Mouse (Mus musculus) intestine, postnatal 0 days (tissue): ENCODE measurements around the gene Kcnq5. TPM values are rescaled to one million over a fixed set of nuclear protein-coding genes. Genes with fewer than 3 reads are reported as not detected.

Experiments used
- ATAC-seq: fragments of 200-750 bp; cut with Nextera tagmentation; 2 replicates; pipeline ENCODE4 v1.8.0; 2017; ENCODE audit warnings: mild to moderate bottlenecking, moderate TSS enrichment, moderate library complexity
- H3K27ac ChIP-seq: fragments of 300-500 bp; sonication (generic); 2 replicates; pipeline ENCODE4 v1.5.1; 2014; ENCODE audit warnings: mild to moderate bottlenecking, low read depth, low read length, moderate library complexity
- H3K27me3 ChIP-seq: fragments of 300-500 bp; sonication (generic); replicated peaks from 2 replicates; pipeline ENCODE4 v1.6.1; 2014; ENCODE audit warnings: low read length, mixed read lengths; ENCODE audit not compliant: control insufficient read depth, insufficient read depth
- H3K36me3 ChIP-seq: fragments of 300-500 bp; sonication (generic); 2 replicates; pipeline ENCODE4 v1.6.1; 2014; ENCODE audit warnings: mild to moderate bottlenecking, moderate library complexity; ENCODE audit not compliant: control insufficient read depth, insufficient read depth
- H3K4me1 ChIP-seq: fragments of 300-500 bp; sonication (generic); replicated peaks from 2 replicates; pipeline ENCODE4 v1.6.1; 2014; ENCODE audit warnings: antibody characterized with exemption, low read length, mixed read lengths; ENCODE audit not compliant: control insufficient read depth, insufficient read depth
- H3K4me2 ChIP-seq: fragments of 300-500 bp; sonication (generic); replicated peaks from 2 replicates; pipeline ENCODE4 v1.6.1; 2014; ENCODE audit warnings: low read depth, mild to moderate bottlenecking, moderate library complexity
- H3K4me3 ChIP-seq: fragments of 300-500 bp; sonication (generic); 2 replicates; pipeline ENCODE4 v1.5.1; 2014; ENCODE audit warnings: low read depth, low read length
- H3K9ac ChIP-seq: fragments of 300-500 bp; sonication (generic); 2 replicates; pipeline ENCODE4 v1.6.1; 2014; ENCODE audit warnings: mild to moderate bottlenecking, low read depth, low read length
- H3K9me3 ChIP-seq: fragments of 300-500 bp; sonication (generic); 2 replicates; pipeline ENCODE4 v1.6.1; 2016; ENCODE audit warnings: mixed run types; ENCODE audit not compliant: control insufficient read depth
- CTCF ChIP-seq: sonication (generic); IDR thresholded peaks from 2 replicates; pipeline ENCODE4 v1.5.1; 2016; ENCODE audit warnings: low read depth, mild to moderate bottlenecking, control low read depth, antibody characterized with exemption, moderate library complexity
- WGBS: fragments of 180-500 bp; shearing (Covaris S2); extraction: QIAGEN DNeasy Blood & Tissue Kit; methylation state at CpG from one replicate; pipeline ENCODE4 v1.1.7; 2014; 5-methylcytosine and 5-hydroxymethylcytosine counted together
- polyA plus RNA-seq: library from polyadenylated mRNA; unstranded; fragments of >200 nt; fragmentation: Nextera tagmentation; extraction: Ambion mirVana; gene quantifications from 2 replicates; pipeline ENCODE4 v1.2.1, GENCODE M21; 2015

Kcnq5 gene
- polyA plus RNA-seq, 1 experiment from 2014 or later, result 0.40 TPM

DNA sequence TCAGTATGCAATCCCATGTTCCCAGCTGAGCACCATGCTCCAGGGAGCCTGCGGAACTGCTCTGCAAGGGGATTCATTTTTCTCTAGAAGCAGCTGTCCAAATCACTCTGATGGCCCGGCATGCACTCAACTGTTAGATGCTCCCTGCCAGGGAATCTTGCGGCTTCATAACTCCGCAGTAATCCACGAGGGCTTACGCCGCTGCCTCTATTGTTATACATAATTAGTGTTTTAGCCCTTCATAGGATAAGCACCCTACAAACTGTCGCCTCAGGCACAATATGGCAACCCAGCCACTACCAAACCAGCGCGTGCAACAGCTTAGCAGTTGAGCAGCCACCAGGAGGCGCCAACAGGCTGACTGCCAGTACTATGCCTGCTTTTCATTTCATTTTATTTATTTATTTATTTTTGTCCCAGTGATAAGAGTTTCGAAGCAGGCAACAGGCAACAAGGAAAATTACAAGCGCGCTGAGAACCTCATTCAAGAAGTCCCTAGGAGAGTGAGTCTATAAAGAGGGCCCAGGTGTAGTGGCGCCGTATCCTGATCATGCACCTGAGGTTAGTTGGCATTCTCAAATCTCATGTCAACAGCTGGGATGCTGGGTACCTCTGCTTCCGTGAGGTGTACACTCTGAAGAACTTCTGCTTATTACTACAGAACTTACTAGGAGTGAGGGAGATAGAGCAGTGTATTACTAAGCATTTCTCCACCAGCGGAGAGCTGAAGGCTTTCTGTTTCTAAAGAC lies 500.6 kb downstream of the Kcnq5 start:
- H3K4me3 ChIP-seq, result no peak overlapping the region
- peak; percentile 72 for TF ChIP-seq CTCF
- no peak overlapping the region for H3K27ac ChIP-seq
- 69% methylated on average over 18 of the region's 18 CpGs for WGBS
- no peak overlapping the region for H3K9ac ChIP-seq
- H3K36me3 ChIP-seq, result no peaks in the 10 kb centered on the region
- ATAC-seq, result no peak
- H3K4me1 ChIP-seq, result no peaks in the 10 kb centered on the region
- H3K4me2 ChIP-seq, result no peak overlapping the region
- no peaks in the 10 kb centered on the region for H3K9me3 ChIP-seq
- no peaks in the 10 kb centered on the region for H3K27me3 ChIP-seq

DNA sequence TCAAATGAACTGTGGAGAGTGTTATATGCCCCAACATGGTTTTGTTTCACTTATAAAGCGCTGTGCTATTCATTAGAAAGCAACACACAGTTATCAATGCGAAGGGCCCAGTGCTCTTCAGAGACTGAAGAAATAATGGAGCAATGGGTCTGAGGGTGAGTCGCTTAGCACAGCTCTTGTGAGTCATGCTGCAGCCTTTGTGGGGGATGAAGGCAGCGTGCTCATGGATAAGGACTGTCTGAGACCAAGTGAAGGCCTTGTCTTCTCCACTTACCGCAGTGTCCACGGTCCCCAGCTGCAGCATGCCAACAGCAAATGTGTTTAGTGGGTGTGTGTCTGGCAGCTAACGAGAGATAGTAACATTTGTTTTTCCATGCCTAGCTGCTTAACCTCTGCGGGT lies 503.2 kb downstream of the Kcnq5 start:
- Histone ChIP-seq H3K4me1 (no peaks in the 10 kb centered on the region), H3K9me3 (no peaks in the 10 kb centered on the region), H3K27ac (no peak overlapping the region), H3K36me3 (no peaks in the 10 kb centered on the region), H3K9ac (no peak overlapping the region), H3K4me3 (no peak overlapping the region), H3K4me2 (no peak overlapping the region), H3K27me3 (no peaks in the 10 kb centered on the region)
- WGBS, result 78% methylated on average over 8 of the region's 8 CpGs
- TF ChIP-seq CTCF, result no peak
- ATAC-seq, result no peak

DNA sequence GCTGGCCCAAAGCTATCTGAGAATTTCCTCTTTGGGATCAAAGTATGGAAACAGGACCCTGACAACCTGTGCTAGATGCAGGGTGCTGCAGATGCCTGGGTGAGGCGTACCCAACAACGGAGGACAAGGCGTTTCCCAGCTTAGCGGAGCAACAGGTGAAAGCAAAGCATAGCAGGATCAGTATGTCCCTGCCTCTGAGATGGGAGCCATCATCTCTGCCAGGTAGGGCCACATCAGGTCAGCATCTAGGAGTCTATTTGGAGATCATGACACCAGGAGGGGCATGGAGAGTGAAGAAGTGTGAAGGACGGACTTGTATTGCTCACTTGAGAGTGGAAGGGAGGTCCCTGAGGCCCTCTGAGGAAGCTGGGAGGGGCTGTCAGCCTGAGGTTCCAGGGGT lies 505.8 kb downstream of the Kcnq5 start:
- TF ChIP-seq CTCF, result no peak
- WGBS, result 82% methylated on average over 5 of the region's 5 CpGs

DNA sequence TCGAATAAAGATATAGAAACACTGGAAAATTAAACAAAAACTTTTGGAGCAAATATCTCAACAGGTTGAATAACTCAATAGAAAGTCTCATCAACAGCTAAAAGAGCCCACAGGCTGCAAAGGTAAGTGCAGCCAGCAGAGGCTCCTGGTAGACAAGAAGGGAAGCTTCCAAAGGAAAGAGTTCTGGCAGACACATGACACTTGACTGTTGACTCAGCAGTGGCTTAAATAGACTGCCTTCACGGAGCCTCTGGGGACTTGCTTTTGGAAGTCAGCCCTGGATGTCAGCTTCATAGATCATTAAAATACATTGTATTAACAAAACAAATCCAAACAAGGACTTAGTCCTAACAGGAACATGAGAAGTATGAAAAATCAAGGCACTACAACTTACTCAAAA lies 513.5 kb downstream of the Kcnq5 start:
- TF ChIP-seq CTCF, result no peak
- Histone ChIP-seq H3K27me3 (no peaks in the 10 kb centered on the region), H3K9me3 (no peaks in the 10 kb centered on the region), H3K4me2 (no peak overlapping the region), H3K4me1 (no peaks in the 10 kb centered on the region), H3K36me3 (no peaks in the 10 kb centered on the region), H3K9ac (no peak overlapping the region), H3K27ac (no peak overlapping the region), H3K4me3 (no peak overlapping the region)
- 45% methylated on average over 2 of the region's 2 CpGs for WGBS
- no peak for ATAC-seq

More for the DNA sequence above, 505.8 kb downstream of the Kcnq5 start:
- Histone ChIP-seq H3K27me3 (no peaks in the 10 kb centered on the region), H3K4me1 (no peaks in the 10 kb centered on the region), H3K4me2 (no peak overlapping the region), H3K4me3 (no peak overlapping the region), H3K27ac (no peak overlapping the region), H3K9me3 (no peaks in the 10 kb centered on the region), H3K9ac (no peak overlapping the region), H3K36me3 (no peaks in the 10 kb centered on the region)
- ATAC-seq, result no peak

DNA sequence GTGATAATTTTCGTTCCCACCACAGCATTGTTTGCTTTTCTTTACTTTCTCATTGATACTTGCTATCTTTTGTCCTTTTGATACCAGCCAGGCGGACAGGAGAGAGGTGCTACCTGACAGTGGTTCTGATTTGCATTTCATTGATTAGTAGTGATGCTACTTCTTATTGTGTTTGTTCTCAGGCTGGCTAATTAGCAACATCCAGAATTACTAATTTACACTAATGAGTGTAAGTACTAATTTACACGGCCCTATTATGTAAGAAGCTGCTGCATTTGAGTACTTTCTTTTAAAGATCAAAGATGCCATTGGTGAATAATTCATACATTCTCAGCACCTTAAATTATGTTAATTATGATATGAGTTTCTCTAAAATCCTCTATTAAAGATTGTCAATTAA lies 525.0 kb downstream of the Kcnq5 start:
- Histone ChIP-seq H3K9me3 (no peaks in the 10 kb centered on the region), H3K27me3 (no peaks in the 10 kb centered on the region), H3K4me1 (no peaks in the 10 kb centered on the region), H3K36me3 (no peaks in the 10 kb centered on the region), H3K4me2 (no peak overlapping the region), H3K27ac (no peak overlapping the region), H3K4me3 (no peak overlapping the region), H3K9ac (no peak overlapping the region)
- no peak for TF ChIP-seq CTCF
- WGBS, result 70% methylated on average over 3 of the region's 3 CpGs
- no peak for ATAC-seq

DNA sequence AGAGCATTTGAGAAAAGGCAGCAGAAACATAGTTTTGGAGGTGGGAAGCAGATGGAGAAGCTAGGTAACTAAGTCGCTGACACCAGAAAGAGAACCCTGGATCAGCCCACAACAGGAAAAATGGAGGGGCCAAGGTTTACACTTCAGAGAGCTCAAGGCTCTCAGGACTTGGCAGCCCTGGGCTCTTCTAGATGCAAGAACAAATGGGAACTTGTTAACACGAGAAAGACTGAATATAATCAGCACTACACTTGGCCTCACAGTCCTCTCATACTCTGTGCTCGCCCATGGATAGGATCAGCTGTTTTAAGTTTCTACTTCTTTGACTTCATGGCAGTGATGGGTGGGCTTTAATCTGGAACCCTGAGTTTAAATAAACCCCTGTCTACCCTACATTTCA lies 526.9 kb downstream of the Kcnq5 start:
- Histone ChIP-seq H3K9ac (no peak overlapping the region), H3K36me3 (no peaks in the 10 kb centered on the region), H3K4me3 (no peak overlapping the region), H3K4me1 (no peaks in the 10 kb centered on the region), H3K27me3 (no peaks in the 10 kb centered on the region), H3K27ac (no peak overlapping the region), H3K9me3 (no peaks in the 10 kb centered on the region), H3K4me2 (no peak overlapping the region)
- TF ChIP-seq CTCF, result no peak
- WGBS, result 56% methylated on average over 3 of the region's 3 CpGs
- no peak for ATAC-seq

DNA sequence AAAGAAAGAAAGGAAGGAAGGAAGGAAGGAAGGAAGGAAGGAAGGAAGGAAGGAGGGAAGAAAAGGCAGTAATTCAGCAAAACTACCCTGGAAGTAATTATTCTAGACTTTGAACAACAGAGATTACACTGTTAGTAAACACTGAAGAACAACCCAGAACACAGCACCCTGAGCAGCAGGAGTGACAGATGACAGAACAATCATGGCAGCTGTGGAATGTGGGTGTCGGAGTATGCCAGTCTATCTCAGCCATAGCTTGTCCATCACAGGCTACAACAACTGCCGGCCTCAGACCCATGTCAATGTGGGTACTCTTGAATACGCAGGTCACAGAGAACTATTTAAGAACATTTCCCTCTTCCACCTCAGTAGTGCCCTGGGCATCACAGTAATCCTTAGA lies 530.1 kb downstream of the Kcnq5 start:
- no peak for TF ChIP-seq CTCF
- Histone ChIP-seq H3K4me1 (no peaks in the 10 kb centered on the region), H3K27ac (no peak overlapping the region), H3K4me2 (no peak overlapping the region), H3K9me3 (no peaks in the 10 kb centered on the region), H3K36me3 (no peaks in the 10 kb centered on the region), H3K4me3 (no peak overlapping the region), H3K27me3 (no peaks in the 10 kb centered on the region), H3K9ac (no peak overlapping the region)
- no peak for ATAC-seq
- 83% methylated on average over 3 of the region's 3 CpGs for WGBS
